Mouse (Mus musculus) gastrocnemius, postnatal 10 days (tissue): ENCODE data around the gene Atf4. TPM values are rescaled to one million over a fixed set of nuclear protein-coding genes. Genes with fewer than 3 reads are reported as not detected.
A peak's percentile ranks its signal among the peaks of the same experiment; 100 is the strongest.

Experiments used
- DNase-seq: peaks from one replicate; pipeline ENCODE4 v3.0.0; 2021; ENCODE audit warnings: mixed read lengths
- total RNA-seq, 2 experiments: library from RNA; stranded (reverse); gene quantifications; 2 replicates each; pipeline ENCODE4 v1.2.3; 2021

Gene Atf4
- total RNA-seq, 2 experiments from 2014 or later: 94.7 to 131 TPM

DNA sequence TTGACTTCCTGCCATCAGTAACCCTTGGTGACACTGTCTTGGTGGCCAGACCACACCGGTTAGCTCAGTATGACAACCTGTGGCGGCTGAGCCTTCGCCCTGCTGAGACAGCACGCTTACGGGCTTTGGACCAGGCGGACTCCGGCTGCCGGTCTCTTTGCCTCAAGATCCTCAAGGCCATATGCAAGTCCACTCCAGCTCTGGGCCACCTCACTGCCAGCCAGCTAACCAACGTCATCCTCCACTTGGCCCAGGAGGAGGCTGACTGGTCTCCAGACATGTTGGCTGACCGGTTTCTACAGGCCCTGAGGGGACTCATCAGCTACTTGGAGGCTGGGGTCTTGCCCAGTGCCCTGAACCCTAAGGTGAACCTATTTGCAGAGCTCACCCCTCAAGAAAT, 5.3 kb upstream of the Atf4 start:
- DNase-seq: no peak

- DNase-seq: no peak
Observed at GRCm38 (mm10) chr15:80250586-80250985, 4.4 kb upstream of the Atf4 start.

- no peak for DNase-seq
Observed at GRCm38 (mm10) chr15:80253530-80253929, 1.5 kb upstream of the Atf4 start.

GRCm38 (mm10) chr15:80254207-80254606, 777 bp upstream of the Atf4 start:
- DNase-seq: peak; percentile 57

DNA sequence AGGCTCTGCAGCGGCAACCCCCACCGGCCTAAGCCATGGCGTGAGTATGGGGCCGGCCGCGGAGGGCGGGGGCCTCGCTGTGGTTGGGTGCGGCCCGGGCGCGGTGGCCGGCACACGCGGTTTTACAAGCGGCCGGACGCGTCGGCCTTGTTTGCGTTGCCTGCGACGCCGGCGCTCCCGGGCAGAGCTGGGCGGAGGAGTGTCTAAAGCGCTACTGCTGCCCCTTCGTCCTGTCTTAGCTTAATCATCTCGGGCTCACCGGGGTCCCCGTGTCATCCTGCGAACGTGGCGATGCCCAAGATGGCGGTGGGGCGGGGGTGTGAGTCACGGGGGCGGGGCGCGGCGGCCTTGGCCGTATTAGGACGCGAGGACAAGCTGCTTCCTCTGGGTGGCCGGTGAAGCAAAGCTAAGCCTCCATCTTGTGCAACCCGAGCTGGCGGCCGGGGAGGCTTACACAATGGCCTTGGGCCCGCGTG, 700 bp downstream of the Atf4 start:
- DNase-seq: peak; percentile 88

DNA sequence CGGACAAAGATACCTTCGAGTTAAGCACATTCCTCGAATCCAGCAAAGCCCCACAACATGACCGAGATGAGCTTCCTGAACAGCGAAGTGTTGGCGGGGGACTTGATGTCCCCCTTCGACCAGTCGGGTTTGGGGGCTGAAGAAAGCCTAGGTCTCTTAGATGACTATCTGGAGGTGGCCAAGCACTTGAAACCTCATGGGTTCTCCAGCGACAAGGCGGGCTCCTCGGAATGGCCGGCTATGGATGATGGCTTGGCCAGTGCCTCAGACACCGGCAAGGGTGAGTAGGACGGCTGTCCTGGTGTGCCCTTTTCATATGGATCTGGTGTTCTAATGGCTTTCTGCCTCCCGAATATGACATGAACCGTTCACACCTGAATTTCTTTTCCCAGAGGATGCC, 1.3 kb downstream of the Atf4 start:
- peak; percentile 10 for DNase-seq

- DNase-seq: no peak
Observed at GRCm38 (mm10) chr15:80256656-80257601, 1.9 kb downstream of the Atf4 start.

DNA sequence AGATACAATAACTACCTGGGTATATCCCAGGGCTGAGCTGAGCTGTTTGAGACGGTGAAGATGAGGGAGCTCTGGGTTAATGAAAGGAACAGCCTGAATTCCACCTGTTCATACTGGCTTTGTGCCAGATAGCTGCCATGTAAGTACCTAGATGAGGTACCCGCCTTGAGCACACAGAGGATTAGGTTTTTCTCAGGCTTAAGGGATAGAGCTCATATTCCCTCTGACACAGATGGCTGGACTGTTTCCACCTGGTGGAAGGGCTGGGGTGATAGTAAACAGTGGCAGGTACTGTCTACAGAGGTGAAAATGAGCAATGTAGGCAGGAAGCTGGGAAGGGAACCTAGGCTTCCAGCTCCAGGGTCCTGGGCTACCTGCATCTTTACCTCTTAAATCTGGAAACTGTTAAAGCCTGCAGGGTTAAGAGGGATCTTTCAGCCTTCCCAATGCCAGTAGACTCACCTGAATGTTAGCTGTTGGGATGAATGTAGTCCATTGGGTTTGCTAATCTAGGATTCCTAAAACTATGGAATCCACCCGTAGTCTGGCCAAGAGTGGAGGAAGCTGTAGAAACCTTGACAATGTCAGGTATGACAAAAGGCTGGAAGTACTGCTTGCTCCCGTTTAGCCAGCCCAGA, 2.7 kb downstream of the Atf4 start:
- DNase-seq: peak; percentile 34

DNA sequence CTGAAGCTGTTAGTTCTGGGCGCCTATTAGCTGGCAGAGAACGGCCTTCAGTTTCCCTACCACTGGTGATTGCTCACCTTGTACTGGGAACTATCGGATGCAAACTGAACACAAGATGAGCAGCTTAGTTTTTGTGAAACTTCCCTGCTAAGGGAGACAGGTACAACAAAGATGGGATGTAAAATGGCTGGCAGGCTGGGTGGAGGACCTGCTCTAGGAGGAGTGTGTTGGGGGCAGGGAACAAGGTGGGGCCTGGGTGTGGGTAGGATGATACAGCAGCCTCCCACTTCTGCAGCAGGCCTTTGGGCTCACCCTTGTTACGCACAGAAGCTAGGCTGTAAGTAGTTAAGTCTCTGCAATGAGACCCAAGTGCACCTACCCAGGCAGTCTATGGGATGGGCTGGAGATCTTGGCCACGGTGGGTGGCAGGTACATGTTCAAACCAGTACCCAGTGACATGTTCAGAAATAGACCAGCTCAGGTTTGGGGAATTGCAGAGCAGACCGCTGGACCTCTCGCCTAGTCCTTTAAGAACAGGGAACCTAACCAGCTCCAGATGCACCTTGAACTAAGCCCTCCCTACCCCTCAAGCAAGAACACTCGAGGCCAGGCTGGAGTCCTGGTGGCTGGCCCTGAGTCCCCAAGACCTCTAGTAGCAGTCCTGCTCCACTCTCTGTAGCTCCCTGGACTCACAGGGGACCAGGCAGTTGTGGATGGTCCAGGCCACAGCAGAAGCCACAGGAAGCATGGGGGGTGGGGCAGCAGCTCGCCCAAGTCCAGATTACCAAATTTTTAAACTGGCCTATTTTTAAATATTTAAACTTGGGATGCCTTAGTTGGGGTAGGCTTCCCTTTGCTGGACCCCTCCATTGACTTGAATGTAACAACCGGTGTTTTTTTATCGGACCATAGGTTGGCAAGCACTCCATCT, 3.5 kb downstream of the Atf4 start:
- peak; percentile 31 for DNase-seq

- DNase-seq: no peak
Observed at GRCm38 (mm10) chr15:80259406-80260045, 4.5 kb downstream of the Atf4 start.

- DNase-seq: peak; percentile 91
Observed at GRCm38 (mm10) chr15:80260677-80261076, 5.7 kb downstream of the Atf4 start.

- DNase-seq: no peak
Observed at GRCm38 (mm10) chr15:80261100-80261499, 6.1 kb downstream of the Atf4 start.

DNA sequence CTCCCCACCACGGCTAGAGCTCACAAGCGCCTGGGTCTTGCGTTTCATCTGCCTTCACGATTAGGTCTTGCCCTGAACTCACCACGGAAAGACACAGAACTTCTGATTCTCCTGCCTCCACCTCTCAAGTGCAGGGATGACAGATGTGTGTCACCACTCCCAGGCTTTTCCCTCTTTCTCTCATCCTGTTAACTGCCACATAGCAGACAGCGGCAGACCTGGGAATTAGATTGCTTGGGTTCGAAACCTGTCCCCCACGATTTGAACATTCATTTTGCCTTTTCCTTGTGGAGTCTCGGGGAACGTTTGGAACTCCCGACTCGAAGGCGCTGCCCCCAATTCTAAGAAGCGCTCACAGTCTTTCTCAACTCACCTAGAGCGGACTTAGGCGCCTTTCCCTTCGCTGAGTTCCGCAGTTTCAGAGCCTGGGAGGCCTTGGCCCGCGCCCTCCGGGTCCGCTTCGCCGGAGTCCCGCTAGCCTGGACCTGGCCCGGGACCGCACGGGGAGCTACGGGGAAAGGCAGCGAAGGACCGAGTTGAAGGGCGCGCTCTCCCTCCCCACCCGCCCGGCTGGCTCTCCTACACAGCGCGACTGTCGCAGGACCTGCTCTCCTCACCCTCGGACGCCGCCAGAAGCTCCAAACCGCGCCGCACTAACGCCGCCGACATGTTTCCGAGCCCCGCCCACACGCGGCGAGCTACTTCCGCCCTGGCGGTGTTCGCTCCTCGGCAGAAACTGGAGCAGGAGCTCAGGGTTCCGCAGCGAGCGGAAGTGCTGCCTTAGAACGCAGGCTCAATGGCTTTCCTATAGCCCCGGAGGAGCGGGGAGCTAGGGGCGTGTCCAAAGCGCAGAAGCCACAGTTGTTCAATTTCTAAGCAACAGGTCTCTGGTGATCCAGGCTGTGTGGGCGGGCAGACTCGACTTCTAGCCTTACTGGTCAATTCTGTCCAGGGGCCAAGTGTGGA, 8.9 kb downstream of the Atf4 start, which contains the start of gene Rps19bp1:
TSS of gene Rps19bp1 (minus strand) at position 706 of the 966 bp plus-strand sequence.
- DNase-seq: peak; percentile 89

- peak; percentile 68 for DNase-seq
Observed at GRCm38 (mm10) chr15:80266281-80266680, 11.3 kb downstream of the Atf4 start.

DNA sequence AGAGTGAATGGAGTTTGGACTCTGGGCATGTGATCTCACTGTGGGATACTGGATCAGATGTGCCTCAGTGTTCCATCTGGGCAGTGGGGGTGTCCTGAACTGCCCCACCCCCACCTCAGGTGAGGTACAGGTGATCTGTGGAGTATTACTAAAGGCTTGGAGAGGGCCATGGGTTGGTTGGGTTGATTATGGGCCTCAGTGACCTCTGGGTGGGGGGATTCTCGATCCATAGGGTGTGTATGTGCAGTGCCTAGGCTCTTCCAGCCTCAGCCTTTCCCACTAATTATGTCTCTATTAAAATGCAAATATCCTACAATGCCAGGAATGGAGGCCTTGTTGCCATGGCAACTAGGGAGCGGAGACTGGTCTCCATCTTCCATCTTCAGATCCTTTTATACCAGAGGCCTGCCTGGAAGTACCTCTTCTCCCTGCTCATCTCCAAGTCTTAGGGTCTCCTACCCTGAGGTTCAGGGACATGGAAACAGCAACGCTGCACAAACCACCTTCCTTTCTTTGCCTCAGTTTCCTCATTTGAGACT, 16.9 kb downstream of the Atf4 start:
- no peak for DNase-seq

GRCm38 (mm10) chr15:80277107-80277506, 22.1 kb downstream of the Atf4 start:
- no peak for DNase-seq

DNA sequence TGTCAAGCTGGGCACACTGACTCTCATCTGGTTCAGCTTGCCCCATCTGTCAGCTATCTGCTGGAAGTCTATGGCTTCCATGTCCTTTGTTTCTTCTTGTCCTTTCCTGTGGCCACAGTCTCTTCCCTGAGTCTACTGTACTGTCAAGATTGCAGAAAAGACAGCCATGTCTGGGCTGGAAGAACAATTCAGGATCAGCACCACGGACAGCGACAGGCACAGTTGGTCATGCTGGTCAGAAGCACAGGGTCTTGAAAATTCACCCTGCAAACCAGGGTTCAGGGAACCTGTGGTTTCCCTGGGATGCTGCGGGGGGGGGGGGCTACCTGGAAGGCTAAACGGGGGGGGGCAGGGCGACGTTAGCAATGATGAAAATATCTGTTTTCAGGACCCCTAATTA, 22.6 kb downstream of the Atf4 start:
- peak; percentile 76 for DNase-seq

GRCm38 (mm10) chr15:80278121-80278759, 23.3 kb downstream of the Atf4 start:
- no peak for DNase-seq

DNA sequence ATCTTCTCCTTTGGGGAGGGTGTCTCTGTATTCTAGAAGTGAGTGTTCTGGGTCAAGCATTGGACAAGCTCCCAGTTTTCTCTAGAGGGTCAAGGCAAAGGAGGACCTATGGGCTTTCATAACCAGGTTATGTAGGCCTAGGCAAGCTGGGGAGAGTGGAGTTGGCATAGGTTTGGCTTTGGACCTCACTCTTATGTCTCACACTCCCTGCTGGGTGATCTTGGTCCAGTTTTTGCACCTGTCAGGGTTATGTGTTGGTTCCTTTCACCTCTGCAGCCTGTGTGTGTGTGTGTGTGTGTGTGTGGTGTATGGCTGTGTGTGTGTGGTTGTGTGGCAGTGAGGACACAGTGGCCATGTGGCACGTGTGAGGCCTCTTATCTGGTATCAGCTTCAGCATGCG, 24.1 kb downstream of the Atf4 start:
- no peak for DNase-seq

- DNase-seq: no peak
Observed at GRCm38 (mm10) chr15:80280646-80281045, 25.7 kb downstream of the Atf4 start.
